Mouse (Mus musculus) limb, embryonic 12.5 days (tissue): ENCODE results near the gene Olfr239. TPM values are rescaled to one million over a fixed set of nuclear protein-coding genes. Genes with fewer than 3 reads are reported as not detected.
"Not testable (repeated sequence)": the region's sequence is repeated elsewhere in the genome, so short reads cannot be mapped to it uniquely, and the experiment has no call there.

Experiments used
- ATAC-seq: fragments of 200-750 bp; cut with Nextera tagmentation; 2 replicates; pipeline ENCODE4 v1.8.0; 2017; ENCODE audit warnings: low read depth, moderate TSS enrichment; ENCODE audit not compliant: insufficient number of reproducible peaks, insufficient read depth, low FRiP score, low TSS enrichment
- H3K27ac ChIP-seq: fragments of 300-500 bp; sonication (generic); 2 replicates; pipeline ENCODE4 v1.5.1; 2016; ENCODE audit warnings: mild to moderate bottlenecking, moderate library complexity
- H3K27me3 ChIP-seq: fragments of 300-500 bp; sonication (generic); 2 replicates; pipeline ENCODE4 v1.6.1; 2016; ENCODE audit warnings: mild to moderate bottlenecking, moderate library complexity
- H3K36me3 ChIP-seq: fragments of 300-500 bp; sonication (generic); 2 replicates; pipeline ENCODE4 v1.6.1; 2016; ENCODE audit warnings: mild to moderate bottlenecking, moderate library complexity
- H3K4me1 ChIP-seq: fragments of 300-500 bp; sonication (generic); replicated peaks from 2 replicates; pipeline ENCODE4 v1.6.1; 2016
- H3K4me2 ChIP-seq: fragments of 300-500 bp; sonication (generic); 2 replicates; pipeline ENCODE4 v1.6.1; 2016; ENCODE audit warnings: mild to moderate bottlenecking, moderate library complexity
- H3K4me3 ChIP-seq: fragments of 300-500 bp; sonication (generic); replicated peaks from 2 replicates; pipeline ENCODE4 v1.5.1; 2016; ENCODE audit warnings: mild to moderate bottlenecking
- H3K9ac ChIP-seq: fragments of 300-500 bp; sonication (generic); replicated peaks from 2 replicates; pipeline ENCODE4 v1.6.1; 2016; ENCODE audit warnings: mild to moderate bottlenecking, moderate library complexity
- H3K9me3 ChIP-seq: fragments of 300-500 bp; sonication (generic); 2 replicates; pipeline ENCODE4 v1.6.1; 2016; ENCODE audit warnings: mild to moderate bottlenecking, moderate library complexity
- WGBS: fragments of 180-500 bp; shearing (Covaris S2); methylation state at CpG from one replicate; pipeline ENCODE4 v1.1.7; 2016; 5-methylcytosine and 5-hydroxymethylcytosine counted together
- polyA plus RNA-seq: library from polyadenylated mRNA; unstranded; fragments of >200 nt; fragmentation: Nextera tagmentation; extraction: Ambion mirVana; gene quantifications from 2 replicates; pipeline ENCODE4 v1.2.1, GENCODE M21; 2016

Gene Olfr239
- not detected in 2 replicates for polyA plus RNA-seq

DNA sequence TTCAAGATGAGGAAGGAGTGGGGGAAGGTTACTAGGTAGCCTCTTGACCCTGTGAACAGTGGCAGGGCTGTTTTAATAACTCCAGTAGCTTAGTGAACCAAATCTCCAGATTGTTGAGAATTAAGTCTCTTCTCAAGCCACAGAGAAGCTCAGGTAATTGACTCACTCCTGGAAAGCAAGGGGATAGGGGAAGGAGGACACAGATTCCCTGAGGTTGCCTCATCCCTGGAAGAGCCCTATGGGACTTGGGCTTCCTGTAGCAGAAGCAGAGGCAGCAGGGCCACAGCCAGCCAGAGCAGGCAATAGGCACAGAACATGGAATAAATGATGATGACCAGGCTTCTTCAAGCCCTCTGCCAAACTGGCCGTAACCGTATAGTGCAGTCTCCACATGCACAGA, at the start of gene Olfr239:
TSS of gene Olfr239 (plus strand) at position 301 of the 400 bp plus-strand sequence.
- H3K9me3 ChIP-seq, H3K4me2 ChIP-seq, H3K36me3 ChIP-seq, ATAC-seq, H3K9ac ChIP-seq, H3K4me3 ChIP-seq, H3K4me1 ChIP-seq, H3K27me3 ChIP-seq, H3K27ac ChIP-seq: not testable (repeated sequence)
- WGBS, result no CpG with 5 or more reads among the region's 2 CpGs

DNA sequence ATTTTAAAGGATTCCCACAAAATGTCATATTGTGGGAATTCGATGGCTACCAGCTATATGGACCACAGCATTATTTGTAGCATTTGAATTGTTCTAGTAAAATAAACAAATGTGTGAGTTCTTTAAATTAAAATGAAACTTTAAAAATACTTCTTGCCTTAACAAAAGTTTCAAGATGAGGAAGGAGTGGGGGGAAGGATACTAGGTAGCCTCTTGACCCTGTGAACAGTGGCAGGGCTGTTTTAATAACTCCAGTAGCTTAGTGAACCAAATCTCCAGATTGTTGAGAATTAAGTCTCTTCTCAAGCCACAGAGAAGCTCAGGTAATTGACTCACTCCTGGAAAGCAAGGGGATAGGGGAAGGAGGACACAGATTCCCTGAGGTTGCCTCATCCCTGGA, 23.0 kb upstream of the Olfr239 start, which contains the start of gene Olfr55:
TSS of gene Olfr55 (plus strand) at position 301 of the 400 bp plus-strand sequence.
- not testable (repeated sequence) for H3K27ac ChIP-seq, H3K4me1 ChIP-seq, H3K9me3 ChIP-seq, H3K36me3 ChIP-seq, H3K9ac ChIP-seq, H3K4me2 ChIP-seq, H3K27me3 ChIP-seq, ATAC-seq, H3K4me3 ChIP-seq
- WGBS, result 77% methylated on average over 1 of the region's 1 CpGs

DNA sequence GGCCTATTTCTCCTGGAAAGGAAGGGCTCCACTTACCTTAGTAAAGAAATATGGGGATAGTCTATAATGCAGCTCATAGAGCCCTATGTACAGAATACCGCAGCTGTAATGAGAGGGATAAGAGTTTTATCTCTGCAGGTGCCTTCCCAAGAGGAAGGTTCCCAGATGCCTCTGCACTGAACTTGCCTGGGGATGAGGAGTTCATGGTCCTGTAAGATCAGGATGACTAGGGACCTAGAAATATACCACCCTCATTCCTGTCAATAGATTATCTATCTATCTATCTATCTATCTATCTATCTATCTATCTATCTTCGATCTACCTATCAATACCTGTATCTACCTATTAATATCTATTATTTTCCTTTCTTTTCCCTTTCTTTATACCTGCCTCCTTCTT, 30.5 kb downstream of the Olfr239 start, which contains the start of gene Olfr1564:
TSS of gene Olfr1564 (minus strand) at position 101 of the 400 bp plus-strand sequence.
- Histone ChIP-seq H3K36me3 (no peaks in the 10 kb centered on the region), H3K9me3 (peaks cover 9% of the 10 kb centered on the region; the same call in 1 of the 2 replicates), H3K4me1 (no peaks in the 10 kb centered on the region), H3K4me3 (no peak within 1 kb of the TSS), H3K27ac (no peak within 1 kb of the TSS), H3K27me3 (no peaks in the 10 kb centered on the region), H3K9ac (no peak within 1 kb of the TSS), H3K4me2 (no peak within 1 kb of the TSS)
- no peak for ATAC-seq
- 85% methylated on average over 2 of the region's 2 CpGs for WGBS

DNA sequence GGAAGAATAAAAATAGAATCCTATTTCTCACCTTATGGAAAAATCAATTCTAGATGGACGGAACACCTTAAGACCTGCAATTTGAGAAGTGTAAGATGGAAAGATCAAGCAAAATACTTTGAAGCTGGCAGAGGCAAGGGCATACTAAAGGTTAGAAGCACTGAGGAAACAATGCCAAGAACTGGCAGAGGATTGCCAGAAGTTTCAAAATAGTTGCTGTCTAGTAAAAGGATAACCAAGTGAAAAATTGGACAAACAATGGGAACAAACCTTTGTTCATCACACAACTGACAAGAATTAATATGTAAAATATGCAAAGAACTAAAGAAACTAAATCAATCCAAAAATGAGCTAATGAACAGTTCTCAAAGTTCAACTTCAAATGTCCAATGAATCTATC, 45.5 kb downstream of the Olfr239 start:
- H3K9me3 ChIP-seq, result peaks cover 19% of the 10 kb centered on the region
- not testable (repeated sequence) for H3K4me3 ChIP-seq, ATAC-seq, H3K27me3 ChIP-seq, H3K4me2 ChIP-seq, H3K4me1 ChIP-seq, H3K27ac ChIP-seq, H3K9ac ChIP-seq
- WGBS, result 93% methylated on average over 1 of the region's 1 CpGs
- H3K36me3 ChIP-seq, result peaks cover 26% of the 10 kb centered on the region

Other genes with a start within 250 kb of the Olfr239 start
- gene Cyp4f13, start 243.9 kb upstream of the Olfr239 start, polyA plus RNA-seq, result 6.6 and 8.5 TPM in 2 replicates
- 12.0 and 13.1 TPM in 2 replicates for gene Zfp472, start 225.5 kb upstream of the Olfr239 start, polyA plus RNA-seq
- 15.2 and 16.1 TPM in 2 replicates for gene Zfp952, start 198.2 kb upstream of the Olfr239 start, polyA plus RNA-seq
- 18.2 and 18.9 TPM in 2 replicates for gene Zfp763, start 157.9 kb upstream of the Olfr239 start, polyA plus RNA-seq
- not detected in 2 replicates for gene 4921501E09Rik, start 123.2 kb upstream of the Olfr239 start, polyA plus RNA-seq
- 9.7 and 12.3 TPM in 2 replicates for gene Zfp563, start 102.0 kb upstream of the Olfr239 start, polyA plus RNA-seq
- not detected in 2 replicates for gene Morc2b, start 51.6 kb upstream of the Olfr239 start, polyA plus RNA-seq
- not detected in 2 replicates for gene Olfr55, start 22.9 kb upstream of the Olfr239 start, polyA plus RNA-seq
- not detected in 2 replicates for gene Olfr1564, start 30.4 kb downstream of the Olfr239 start, polyA plus RNA-seq
- 19.5 and 20.3 TPM in 2 replicates for gene Zfp955a, start 63.8 kb downstream of the Olfr239 start, polyA plus RNA-seq
- 0.04 TPM in 1 of 2 replicates, not detected in the other for gene Olfr63, start 73.4 kb downstream of the Olfr239 start, polyA plus RNA-seq
- 13.4 and 14.1 TPM in 2 replicates for gene Zfp955b, start 98.2 kb downstream of the Olfr239 start, polyA plus RNA-seq
- 11.4 and 13.2 TPM in 2 replicates for gene Zfp81, start 167.6 kb downstream of the Olfr239 start, polyA plus RNA-seq
- 23.6 and 27.0 TPM in 2 replicates for gene Zfp101, start 203.3 kb downstream of the Olfr239 start, polyA plus RNA-seq
- gene Actl9, start 241.6 kb downstream of the Olfr239 start, polyA plus RNA-seq, result not detected in 2 replicates